6 mouse cellular contexts compared by ENCODE assay signal in the genomic region with DNA sequence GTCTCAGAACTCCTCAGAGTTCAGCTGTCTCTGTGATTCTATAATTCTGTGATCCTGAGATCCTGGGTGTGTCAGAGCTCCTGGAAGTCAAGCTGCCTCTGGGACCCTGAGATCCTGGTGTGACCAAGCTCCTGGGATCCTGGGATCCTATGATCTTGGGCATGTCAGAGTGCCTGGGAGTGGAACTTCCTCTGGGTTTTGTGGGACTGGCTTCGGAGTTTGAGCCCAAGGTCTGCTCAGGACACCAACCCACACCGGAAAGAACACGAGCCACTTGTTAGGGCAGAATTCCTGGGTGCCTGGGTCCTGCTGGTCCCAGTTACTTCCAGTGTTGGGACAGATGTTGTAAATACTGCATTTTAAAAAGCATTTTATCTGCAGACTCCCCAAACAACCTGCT. TPM values are rescaled to one million over a fixed set of nuclear protein-coding genes. Genes with fewer than 3 reads are reported as not detected.
DNase-seq lines count a peak whose midpoint lies in the region; ATAC-seq and TF ChIP-seq lines count a peak whose summit lies in the region.
"Not testable (repeated sequence)": the region's sequence is repeated elsewhere in the genome, so short reads cannot be mapped to it uniquely, and the experiment has no call there.

No protein-coding gene starts in this region.

- WGBS in heart, embryonic 10.5 days: 91% methylated on average over 3 of the region's 3 CpGs
- WGBS in heart, embryonic 13.5 days: 86% methylated on average over 3 of the region's 3 CpGs
- 73% methylated on average over 3 of the region's 3 CpGs for WGBS in heart, embryonic 15.5 days
- WGBS in heart, postnatal 0 days: 56% methylated on average over 3 of the region's 3 CpGs

- H3K4me2 ChIP-seq in heart, embryonic 13.5 days; heart, embryonic 15.5 days; heart, postnatal 0 days (ENCODE audit: low read depth, low read length): not testable (repeated sequence)

- peaks cover 34% of the 10 kb centered on the region for H3K4me1 ChIP-seq in brown adipose tissue, adult 24 weeks (ENCODE audit: control insufficient read depth, insufficient read depth, insufficient read length, low read length)
- peaks cover 45% of the 10 kb centered on the region for H3K4me1 ChIP-seq in heart, embryonic 10.5 days
- peaks cover 64% of the 10 kb centered on the region for H3K4me1 ChIP-seq in heart, embryonic 13.5 days
- H3K4me1 ChIP-seq in heart, embryonic 15.5 days (replicated peaks): peaks cover 56% of the 10 kb centered on the region
- H3K4me1 ChIP-seq in heart, postnatal 0 days (ENCODE audit: control insufficient read depth, insufficient read depth): peaks cover 60% of the 10 kb centered on the region

- peaks cover 15% of the 10 kb centered on the region; the same call in 1 of the 2 replicates for H3K36me3 ChIP-seq in heart, embryonic 10.5 days
- peaks cover 28% of the 10 kb centered on the region for H3K36me3 ChIP-seq in heart, embryonic 13.5 days
- H3K36me3 ChIP-seq in heart, embryonic 15.5 days: not testable (repeated sequence)
- H3K36me3 ChIP-seq in heart, postnatal 0 days (replicated peaks; ENCODE audit: control insufficient read depth, insufficient read depth, low read length): peaks cover 14% of the 10 kb centered on the region; the same call in 1 of the 2 replicates

- H3K27me3 ChIP-seq in heart, embryonic 10.5 days (ENCODE audit: insufficient read depth, poor library complexity, severe bottlenecking); heart, embryonic 13.5 days (replicated peaks); heart, embryonic 15.5 days; heart, postnatal 0 days (ENCODE audit: control insufficient read depth, insufficient read depth, low read length): not testable (repeated sequence)

- H3K27ac ChIP-seq in brown adipose tissue, adult 24 weeks (replicated peaks; ENCODE audit: low read depth, low read length): peak overlapping the region; percentile 71
- H3K27ac ChIP-seq in heart, embryonic 10.5 days: 0 out of 2 replicates have a peak overlapping the region, but pooled peaks have one; percentile 52
- peak overlapping the region; percentile 95 for H3K27ac ChIP-seq in heart, embryonic 13.5 days (replicated peaks)
- H3K27ac ChIP-seq in heart, embryonic 15.5 days: peak overlapping the region; percentile 89
- H3K27ac ChIP-seq in heart, postnatal 0 days (ENCODE audit: low read depth): peak overlapping the region; percentile 90

- TF ChIP-seq CTCF in heart, postnatal 0 days (IDR thresholded peaks at IDR 0.05; ENCODE audit: low read depth): not testable (repeated sequence)

- not testable (repeated sequence) for H3K4me3 ChIP-seq in brown adipose tissue, adult 24 weeks (ENCODE audit: insufficient read depth, low read depth, low read length); heart, embryonic 10.5 days; heart, embryonic 13.5 days; heart, embryonic 15.5 days; heart, postnatal 0 days (ENCODE audit: low read depth, low read length)

- peak; percentile 90 for DNase-seq in heart, adult 11 months
- peak; percentile 38 for DNase-seq in heart, embryonic 10.5 days (ENCODE audit: low spot score)
- not testable (repeated sequence) for DNase-seq in heart, postnatal 0 days (ENCODE audit: low spot score)

- not testable (repeated sequence) for ATAC-seq in heart, embryonic 13.5 days (ENCODE audit: extremely low read depth, insufficient number of reproducible peaks, low FRiP score, low TSS enrichment); heart, embryonic 15.5 days (replicated peaks; ENCODE audit: insufficient number of reproducible peaks, insufficient read depth, low FRiP score, low read depth); heart, postnatal 0 days (ENCODE audit: insufficient read depth, low read depth)

- H3K9me3 ChIP-seq in heart, embryonic 10.5 days; heart, embryonic 13.5 days; heart, embryonic 15.5 days (replicated peaks); heart, postnatal 0 days (replicated peaks; ENCODE audit: control insufficient read depth, low read length): not testable (repeated sequence)

- not testable (repeated sequence) for TF ChIP-seq EP300 in heart, postnatal 0 days (IDR thresholded peaks at IDR 0.05; ENCODE audit: low read depth)

- H3K9ac ChIP-seq in heart, embryonic 13.5 days; heart, embryonic 15.5 days; heart, postnatal 0 days (replicated peaks; ENCODE audit: low read depth, low read length): not testable (repeated sequence)

RNA-seq across cellular contexts. Expression of a gene that starts 12.8 kb away (rescaled TPM):
- polyA plus RNA-seq in brown adipose tissue, adult 24 weeks (2012; ENCODE audit: insufficient read depth, insufficient read length, missing spikeins): 199 and 225 TPM in 2 replicates
- 115 and 137 TPM in 2 replicates for polyA plus RNA-seq in heart, embryonic 10.5 days (2016; fragmentation: Nextera tagmentation; extraction: Ambion mirVana)
- 145 and 155 TPM in 2 replicates for polyA plus RNA-seq in heart, embryonic 13.5 days (2015; fragmentation: Nextera tagmentation; extraction: Ambion mirVana)
- 159 and 163 TPM in 2 replicates for polyA plus RNA-seq in heart, embryonic 15.5 days (2015; fragmentation: Nextera tagmentation; extraction: Ambion mirVana)
- 262 and 271 TPM in 2 replicates for total RNA-seq in heart, postnatal 0 days (2014; rRNA removed; ENCODE audit: low replicate concordance)
- polyA plus RNA-seq in heart, postnatal 0 days (2015; fragmentation: Nextera tagmentation; extraction: Ambion mirVana): 118 and 121 TPM in 2 replicates
